Mouse (Mus musculus) hindbrain, embryonic 14.5 days (tissue): Measurements from ENCODE around the gene Nr1d2. TPM values are rescaled to one million over a fixed set of nuclear protein-coding genes. Genes with fewer than 3 reads are reported as not detected.
"Not testable (repeated sequence)": the region's sequence is repeated elsewhere in the genome, so short reads cannot be mapped to it uniquely, and the experiment has no call there.

Experiments used
- ATAC-seq: fragments of 200-750 bp; cut with Nextera tagmentation; 2 replicates; pipeline ENCODE4 v1.8.0; 2017; ENCODE audit warnings: moderate number of reproducible peaks, mild to moderate bottlenecking, moderate TSS enrichment, moderate library complexity; ENCODE audit not compliant: low FRiP score
- DNase-seq: peaks from one replicate; pipeline ENCODE4 v3.0.0-alpha.2; 2015; ENCODE audit warnings: low spot score
- H3K27ac ChIP-seq: fragments of 300-500 bp; sonication (generic); 2 replicates; pipeline ENCODE4 v1.5.1; 2014; ENCODE audit warnings: mild to moderate bottlenecking, moderate library complexity
- H3K27me3 ChIP-seq: fragments of 300-500 bp; sonication (generic); 2 replicates; pipeline ENCODE4 v1.6.1; 2014; ENCODE audit warnings: mild to moderate bottlenecking, low read length, mixed read lengths; ENCODE audit not compliant: control insufficient read depth, insufficient read depth
- H3K36me3 ChIP-seq: fragments of 300-500 bp; sonication (generic); replicated peaks from 2 replicates; pipeline ENCODE4 v1.6.1; 2014; ENCODE audit not compliant: control insufficient read depth, insufficient read depth
- H3K4me1 ChIP-seq: fragments of 300-500 bp; sonication (generic); replicated peaks from 2 replicates; pipeline ENCODE4 v1.6.1; 2014; ENCODE audit warnings: antibody characterized with exemption, low read length, mixed read lengths; ENCODE audit not compliant: control insufficient read depth, insufficient read depth
- H3K4me2 ChIP-seq: fragments of 300-500 bp; sonication (generic); replicated peaks from 2 replicates; pipeline ENCODE4 v1.6.1; 2014; ENCODE audit warnings: mild to moderate bottlenecking, moderate library complexity
- H3K4me3 ChIP-seq: fragments of 300-500 bp; sonication (generic); replicated peaks from 2 replicates; pipeline ENCODE4 v1.5.1; 2014; ENCODE audit warnings: mild to moderate bottlenecking, low read length
- H3K9ac ChIP-seq: fragments of 300-500 bp; sonication (generic); 2 replicates; pipeline ENCODE4 v1.6.1; 2014
- H3K9me3 ChIP-seq: fragments of 300-500 bp; sonication (generic); 2 replicates; pipeline ENCODE4 v1.6.1; 2016; ENCODE audit warnings: low read length; ENCODE audit not compliant: control insufficient read depth
- WGBS: fragments of 180-500 bp; shearing (Covaris S2); extraction: QIAGEN DNeasy Blood & Tissue Kit; methylation state at CpG from one replicate; pipeline ENCODE4 v1.1.7; 2014; 5-methylcytosine and 5-hydroxymethylcytosine counted together
- polyA plus RNA-seq: library from polyadenylated mRNA; unstranded; fragments of >200 nt; fragmentation: Nextera tagmentation; extraction: Ambion mirVana; gene quantifications from 2 replicates; pipeline ENCODE4 v1.2.1, GENCODE M21; 2014

Nr1d2 gene
- polyA plus RNA-seq, 1 experiment from 2014 or later = 7.9 TPM

- Histone ChIP-seq H3K9me3 (no peaks in the 10 kb centered on the region), H3K4me2 (peak overlapping the region; percentile 69), H3K4me3 (peak overlapping the region; percentile 92), H3K27ac (peak overlapping the region; percentile 76; the same call in 1 of the 2 replicates), H3K4me1 (0 out of 2 replicates have a peak, but pooled peaks cover 11% of the 10 kb centered on the region), H3K9ac (peak overlapping the region; percentile 65; the same call in 1 of the 2 replicates), H3K27me3 (no peaks in the 10 kb centered on the region), H3K36me3 (no peaks in the 10 kb centered on the region)
- DNase-seq = no peak
- 59% methylated on average over 4 of the region's 4 CpGs for WGBS
- no peak for ATAC-seq
Observed at GRCm38 (mm10) chr14:18237381-18237780, 1.5 kb downstream of the Nr1d2 start.

DNA sequence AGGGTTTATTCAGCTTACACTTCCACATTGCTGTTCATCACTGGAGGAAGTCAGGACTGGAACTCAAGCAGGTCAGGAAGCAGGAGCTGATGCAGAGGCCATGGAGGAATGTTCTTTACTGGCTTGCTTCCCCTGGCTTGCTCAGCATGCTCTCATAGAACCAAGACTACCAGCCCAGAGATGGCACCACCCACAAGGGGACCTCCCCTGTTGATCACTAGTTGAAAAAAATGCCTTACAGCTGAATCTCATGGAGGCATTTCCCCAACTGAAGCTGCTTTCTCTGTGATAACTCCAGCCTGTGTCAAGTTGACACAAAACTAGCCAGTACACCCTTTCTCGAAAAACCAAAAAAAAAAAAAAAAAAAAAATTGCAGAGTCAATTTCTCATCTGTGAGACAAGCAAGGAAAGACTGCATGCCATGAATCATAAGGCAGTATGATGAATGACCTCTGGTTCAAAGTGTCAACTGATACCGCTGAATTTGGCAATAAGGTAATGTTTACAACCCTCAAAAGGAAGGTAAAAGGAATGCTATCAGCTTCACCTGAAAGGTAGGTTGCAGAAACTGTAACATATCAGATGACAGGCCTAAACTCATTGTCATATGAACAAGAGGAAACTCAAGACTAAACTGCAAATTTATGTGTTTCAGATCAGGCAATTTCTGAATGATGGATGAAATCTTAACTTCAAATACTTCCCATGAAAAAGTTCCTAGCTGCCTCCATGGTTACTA, 2.3 kb downstream of the Nr1d2 start:
- not testable (repeated sequence) for H3K4me2 ChIP-seq, H3K4me3 ChIP-seq, ATAC-seq, H3K9ac ChIP-seq, H3K27me3 ChIP-seq, H3K9me3 ChIP-seq, H3K27ac ChIP-seq, DNase-seq, H3K36me3 ChIP-seq
- 0 out of 2 replicates have a peak, but pooled peaks cover 11% of the 10 kb centered on the region for H3K4me1 ChIP-seq
- 84% methylated on average over 2 of the region's 2 CpGs for WGBS

- Histone ChIP-seq H3K4me3 (no peak overlapping the region), H3K4me1 (0 out of 2 replicates have a peak, but pooled peaks cover 6% of the 10 kb centered on the region), H3K27me3 (no peaks in the 10 kb centered on the region), H3K27ac (no peak overlapping the region), H3K9ac (no peak overlapping the region), H3K36me3 (no peaks in the 10 kb centered on the region), H3K9me3 (no peaks in the 10 kb centered on the region), H3K4me2 (no peak overlapping the region)
- DNase-seq = no peak
- 63% methylated on average over 5 of the region's 5 CpGs for WGBS
- ATAC-seq = no peak
Observed at GRCm38 (mm10) chr14:18233981-18234960, 4.7 kb downstream of the Nr1d2 start.

DNA sequence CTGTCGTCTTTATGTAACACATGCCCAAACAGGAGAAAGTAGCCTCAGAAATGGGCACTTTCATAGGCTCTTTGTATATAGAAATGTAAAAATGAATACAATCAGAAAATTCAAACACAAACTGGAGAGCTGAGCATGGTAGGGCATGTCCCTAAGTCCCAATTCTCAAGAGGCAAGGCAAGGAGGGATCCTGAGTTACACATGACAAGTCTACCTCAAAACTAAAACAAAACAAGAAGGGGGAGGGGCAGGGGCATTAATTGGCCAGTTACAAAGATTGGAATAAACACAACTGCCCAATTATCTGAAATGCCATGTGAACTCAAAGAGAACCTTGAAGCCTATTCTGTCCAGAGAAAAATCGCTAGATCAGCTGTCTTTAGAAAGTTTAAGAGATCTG, 5.9 kb downstream of the Nr1d2 start:
- no peak overlapping the region for H3K4me3 ChIP-seq
- H3K27me3 ChIP-seq = no peaks in the 10 kb centered on the region
- no peak overlapping the region for H3K27ac ChIP-seq
- H3K9ac ChIP-seq = no peak overlapping the region
- H3K36me3 ChIP-seq = no peaks in the 10 kb centered on the region
- 0 out of 2 replicates have a peak, but pooled peaks cover 5% of the 10 kb centered on the region for H3K4me1 ChIP-seq
- no peak for ATAC-seq
- 97% methylated on average over 2 of the region's 2 CpGs for WGBS
- H3K4me2 ChIP-seq = no peak overlapping the region
- no peaks in the 10 kb centered on the region for H3K9me3 ChIP-seq
- no peak for DNase-seq

- H3K9ac ChIP-seq, H3K36me3 ChIP-seq, H3K27ac ChIP-seq, H3K9me3 ChIP-seq, H3K4me2 ChIP-seq, H3K4me3 ChIP-seq, H3K27me3 ChIP-seq, DNase-seq, H3K4me1 ChIP-seq, ATAC-seq: not testable (repeated sequence)
- 92% methylated on average over 8 of the region's 8 CpGs for WGBS
Observed at GRCm38 (mm10) chr14:18231866-18232265, 7.1 kb downstream of the Nr1d2 start.

- 96% methylated on average over 10 of the region's 10 CpGs for WGBS
- not testable (repeated sequence) for H3K36me3 ChIP-seq, H3K4me2 ChIP-seq, ATAC-seq, H3K9ac ChIP-seq, H3K4me1 ChIP-seq, DNase-seq, H3K27ac ChIP-seq, H3K27me3 ChIP-seq, H3K4me3 ChIP-seq, H3K9me3 ChIP-seq
Observed at GRCm38 (mm10) chr14:18229751-18230150, 9.2 kb downstream of the Nr1d2 start.

DNA sequence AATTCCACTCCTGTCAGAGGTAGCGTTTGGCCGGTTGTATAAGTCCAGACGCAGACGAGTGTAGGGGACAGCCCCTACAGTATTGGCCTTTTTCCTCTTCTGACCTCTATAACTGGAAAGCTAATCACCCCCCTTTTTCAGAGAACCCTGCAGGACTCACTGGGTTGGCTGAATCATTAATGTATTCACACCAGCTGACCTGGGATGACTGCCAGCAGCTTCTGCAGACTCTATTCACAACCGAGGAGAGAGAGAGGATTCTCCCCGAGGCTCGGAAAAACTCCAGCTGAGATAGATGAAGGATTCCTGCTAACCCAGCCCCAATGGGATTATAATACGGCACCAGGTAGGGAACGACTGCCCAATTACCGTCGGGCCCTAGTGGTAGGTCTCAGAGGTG, 12.7 kb downstream of the Nr1d2 start:
- H3K4me2 ChIP-seq, H3K9ac ChIP-seq, H3K27me3 ChIP-seq, H3K27ac ChIP-seq, H3K4me3 ChIP-seq, H3K36me3 ChIP-seq, DNase-seq, H3K4me1 ChIP-seq, H3K9me3 ChIP-seq, ATAC-seq: not testable (repeated sequence)
- 57% methylated on average over 11 of the region's 11 CpGs for WGBS

GRCm38 (mm10) chr14:18225431-18225830, 13.5 kb downstream of the Nr1d2 start:
- H3K9ac ChIP-seq, DNase-seq, H3K27ac ChIP-seq, H3K27me3 ChIP-seq, H3K9me3 ChIP-seq, H3K4me2 ChIP-seq, H3K4me3 ChIP-seq, H3K36me3 ChIP-seq, H3K4me1 ChIP-seq, ATAC-seq: not testable (repeated sequence)
- WGBS = 94% methylated on average over 11 of the region's 11 CpGs

DNA sequence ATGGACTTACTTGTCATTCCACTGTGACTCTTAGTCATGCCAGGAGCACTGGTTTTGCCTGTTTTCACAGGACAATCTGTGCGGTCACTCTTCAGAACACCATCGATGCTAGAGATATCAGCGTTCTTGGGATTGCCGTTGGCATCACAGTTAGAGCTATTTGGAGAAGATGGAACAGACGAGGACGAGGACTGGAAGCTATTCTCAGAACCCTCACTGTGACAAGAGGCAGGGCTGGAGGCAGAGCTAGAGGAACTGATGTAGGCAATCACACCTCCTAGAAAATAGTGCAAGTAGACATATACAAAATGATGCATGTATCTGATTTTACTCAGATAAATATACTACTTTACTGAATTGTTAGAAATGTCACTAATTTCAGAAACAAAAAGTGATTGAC, 16.9 kb downstream of the Nr1d2 start:
- H3K4me3 ChIP-seq = no peak overlapping the region
- H3K4me1 ChIP-seq = no peaks in the 10 kb centered on the region
- no peak overlapping the region for H3K9ac ChIP-seq
- WGBS = 93% methylated on average over 6 of the region's 6 CpGs
- H3K27me3 ChIP-seq = no peaks in the 10 kb centered on the region
- no peaks in the 10 kb centered on the region for H3K36me3 ChIP-seq
- H3K27ac ChIP-seq = no peak overlapping the region
- ATAC-seq = no peak
- no peaks in the 10 kb centered on the region for H3K9me3 ChIP-seq
- DNase-seq = no peak
- no peak overlapping the region for H3K4me2 ChIP-seq
